Mouse (Mus musculus): Measurements from ENCODE around the gene Serpina3f. TPM values are rescaled to one million over a fixed set of nuclear protein-coding genes. Genes with fewer than 3 reads are reported as not detected.

The Serpina3f gene
- 0.21 TPM for total RNA-seq (2023)

DNA sequence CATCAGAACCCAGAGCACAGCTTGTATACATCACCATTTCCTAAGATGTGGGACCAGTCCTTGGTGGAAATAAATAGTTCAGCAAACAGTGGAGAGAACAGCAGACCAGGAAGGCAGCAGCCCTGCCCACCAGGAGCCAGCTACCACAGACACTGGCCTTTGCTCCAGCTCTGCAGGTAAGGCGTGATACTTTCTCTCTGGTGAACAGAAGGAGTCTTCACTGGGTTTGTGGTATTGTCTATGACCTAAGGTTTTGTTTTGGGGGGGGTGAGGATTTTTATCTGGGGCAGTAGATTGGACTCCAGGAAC lies at the start of gene Serpina3f:
Gene Serpina3f (plus strand): TSS at position 100 of the 309 bp plus-strand sequence.

DNA sequence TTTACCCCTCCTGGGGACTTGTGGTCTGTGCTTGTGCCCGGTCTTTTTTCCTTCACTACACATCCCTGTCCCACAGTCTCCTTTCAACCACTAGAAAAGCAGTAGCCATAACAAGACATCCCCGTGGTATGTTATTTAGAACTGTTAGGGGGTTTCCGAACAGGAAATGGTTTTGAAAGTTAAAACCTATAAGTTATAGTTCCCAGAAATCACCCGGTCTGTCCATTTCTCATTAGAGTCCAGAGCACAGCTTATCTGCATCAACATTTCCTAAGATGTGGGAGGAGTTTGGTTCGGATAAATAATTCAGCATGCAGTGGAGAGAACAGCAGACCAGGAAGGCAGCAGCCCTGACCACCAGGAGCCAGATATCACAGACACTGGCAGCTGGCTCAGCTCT lies 21.6 kb downstream of the Serpina3f start, which contains the start of gene Serpina3g:
Gene Serpina3g (plus strand): TSS at position 331 of the 400 bp plus-strand sequence.

DNA sequence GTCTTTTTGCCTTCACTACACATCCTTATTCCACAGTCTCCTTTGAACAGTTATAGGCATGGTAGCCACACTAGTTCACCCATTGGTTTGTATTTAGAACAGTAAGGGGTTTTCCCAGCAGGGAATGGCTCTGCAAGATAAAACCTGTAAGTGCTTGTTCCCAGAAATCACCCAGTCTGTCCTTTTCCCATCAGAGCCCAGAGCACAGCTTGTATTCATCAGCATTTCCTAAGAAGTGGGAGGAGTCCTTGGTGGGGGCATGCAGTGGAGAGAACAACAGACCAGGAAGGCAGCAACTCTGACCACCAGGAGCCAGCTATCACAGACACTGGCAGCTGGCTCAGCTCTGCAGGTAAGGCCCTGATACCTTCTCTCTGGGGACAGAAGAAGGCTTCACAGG lies 48.5 kb downstream of the Serpina3f start, which contains the start of gene Serpina3i:
Gene Serpina3i (plus strand): TSS at position 260 of the 400 bp plus-strand sequence.

Other genes starting within 250 kb of the Serpina3f start
- not detected for gene Serpina11, start 224.6 kb upstream of the Serpina3f start, total RNA-seq (2023)
- not detected for gene Serpina9, start 200.8 kb upstream of the Serpina3f start, total RNA-seq (2023)
- gene Serpina12, start 170.1 kb upstream of the Serpina3f start, total RNA-seq (2023), result not detected
- not detected for gene Serpina5, start 113.4 kb upstream of the Serpina3f start, total RNA-seq (2023)
- not detected for gene Serpina3a, start 101.8 kb upstream of the Serpina3f start, total RNA-seq (2023)
- not detected for gene Serpina3b, start 86.5 kb upstream of the Serpina3f start, total RNA-seq (2023)
- not detected for gene Serpina3c, start 60.7 kb upstream of the Serpina3f start, total RNA-seq (2023)
- 9.5 TPM for gene Serpina3g, start 21.7 kb downstream of the Serpina3f start, total RNA-seq (2023)
- gene Serpina3i, start 48.6 kb downstream of the Serpina3f start, total RNA-seq (2023), result not detected
- gene Serpina3j, start 100.0 kb downstream of the Serpina3f start, total RNA-seq (2023), result not detected
- gene Serpina3k, start 123.9 kb downstream of the Serpina3f start, total RNA-seq (2023), result not detected
- not detected for gene Serpina3m, start 123.9 kb downstream of the Serpina3f start, total RNA-seq (2023)
- gene Serpina3n, start 192.2 kb downstream of the Serpina3f start, total RNA-seq (2023), result not detected